Mouse (Mus musculus): Measurements from ENCODE around the gene Ripk4. TPM values are rescaled to one million over a fixed set of nuclear protein-coding genes. Genes with fewer than 3 reads are reported as not detected.

Gene Ripk4
- polyA plus RNA-seq, 1 experiment from 2014 or later = 20.2 TPM

DNA sequence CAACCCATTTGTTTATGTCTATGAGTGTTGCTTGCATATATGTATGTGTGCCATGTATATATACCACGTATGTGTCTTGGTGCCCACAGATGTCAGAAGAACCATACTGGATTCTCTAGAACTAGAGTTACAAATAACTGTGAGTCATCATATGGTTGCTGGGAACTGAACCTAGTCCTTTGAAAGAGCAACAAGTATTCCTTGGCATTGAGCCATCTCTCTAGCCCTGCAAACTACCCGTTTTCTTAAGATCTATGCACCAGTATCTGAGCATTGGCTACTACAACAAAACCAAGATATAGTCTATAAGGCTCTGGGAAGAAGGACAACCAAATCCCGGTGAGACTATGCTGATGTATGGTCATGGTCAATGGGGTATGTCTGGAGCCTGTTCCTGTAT is 33.6 kb upstream of the Ripk4 start:
- Histone ChIP-seq H3K4me3 (ENCODE audit: low read depth, low read length) (no peak overlapping the region), H3K9ac (replicated peaks; ENCODE audit: low read depth) (no peak overlapping the region), H3K4me1 (ENCODE audit: insufficient read depth, low read depth, low read length) (no peaks in the 10 kb centered on the region), H3K27me3 (replicated peaks; ENCODE audit: insufficient read depth, low read length) (no peaks in the 10 kb centered on the region), H3K9me3 (ENCODE audit: low read length) (no peaks in the 10 kb centered on the region), H3K27ac (ENCODE audit: low read length) (no peak overlapping the region), H3K36me3 (ENCODE audit: insufficient read depth, low read length) (peaks cover 40% of the 10 kb centered on the region), H3K4me2 (replicated peaks; ENCODE audit: low read depth, low read length) (no peak overlapping the region)
- ATAC-seq = no peak
- TF ChIP-seq CTCF (IDR thresholded peaks at IDR 0.05) (no peak), EP300 (IDR thresholded peaks at IDR 0.05) (no peak)
- WGBS = 68% methylated on average over 3 of the region's 3 CpGs
- DNase-seq (ENCODE audit: low spot score) = no peak

DNA sequence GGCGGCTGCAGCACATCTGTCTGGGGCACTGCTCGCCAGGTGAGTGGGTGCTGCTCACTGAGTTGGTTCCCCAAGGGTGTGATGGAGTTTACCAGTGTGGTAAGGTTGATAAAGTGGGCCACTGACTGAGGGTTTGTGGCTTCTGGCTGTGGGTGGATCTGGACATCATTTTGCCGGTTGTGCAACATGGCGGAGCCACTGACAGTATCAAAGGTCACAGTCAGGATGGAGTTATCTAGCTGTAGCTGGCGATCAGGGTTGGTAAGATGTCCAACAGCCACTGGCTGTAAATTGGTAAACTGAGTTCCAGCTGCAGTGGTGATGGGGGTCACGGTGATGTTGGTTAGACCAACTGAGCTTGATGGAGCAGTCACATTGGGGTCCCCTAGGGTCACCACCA is 30.7 kb upstream of the Ripk4 start:
- H3K4me2 ChIP-seq (replicated peaks; ENCODE audit: low read depth, low read length) = no peak overlapping the region
- H3K27ac ChIP-seq (ENCODE audit: low read length) = no peak overlapping the region
- TF ChIP-seq EP300 (IDR thresholded peaks at IDR 0.05) (no peak), CTCF (IDR thresholded peaks at IDR 0.05) (no peak)
- peaks cover 31% of the 10 kb centered on the region for H3K36me3 ChIP-seq (ENCODE audit: insufficient read depth, low read length)
- WGBS = 94% methylated on average over 6 of the region's 6 CpGs
- H3K4me1 ChIP-seq (ENCODE audit: insufficient read depth, low read depth, low read length) = no peaks in the 10 kb centered on the region
- no peak for DNase-seq (ENCODE audit: low spot score)
- H3K4me3 ChIP-seq (ENCODE audit: low read depth, low read length) = no peak overlapping the region
- no peak overlapping the region for H3K9ac ChIP-seq (replicated peaks; ENCODE audit: low read depth)
- H3K27me3 ChIP-seq (replicated peaks; ENCODE audit: insufficient read depth, low read length) = no peaks in the 10 kb centered on the region
- ATAC-seq = no peak
- no peaks in the 10 kb centered on the region for H3K9me3 ChIP-seq (ENCODE audit: low read length)

DNA sequence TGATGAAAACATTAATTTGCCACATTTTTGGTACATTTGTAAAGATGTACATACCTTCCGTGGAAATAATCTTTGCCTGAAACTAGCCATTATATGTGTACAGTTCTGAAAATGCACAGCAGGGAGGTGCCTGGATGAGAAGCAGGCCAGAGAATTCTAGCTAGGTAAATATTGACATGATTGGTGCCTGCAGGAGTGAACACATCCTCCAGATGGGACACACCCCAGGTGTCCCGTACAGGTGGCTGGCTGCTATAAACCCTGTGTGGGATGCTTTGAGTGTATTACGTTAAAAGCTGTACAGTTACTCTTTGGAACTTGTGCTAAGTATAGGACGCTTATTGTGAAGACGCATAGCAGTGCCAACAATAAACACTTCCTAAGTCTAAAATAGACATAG is 19.5 kb upstream of the Ripk4 start:
- WGBS = 67% methylated on average over 5 of the region's 5 CpGs
- H3K27me3 ChIP-seq (replicated peaks; ENCODE audit: insufficient read depth, low read length) = no peaks in the 10 kb centered on the region
- no peak for DNase-seq (ENCODE audit: low spot score)
- no peak for ATAC-seq
- no peaks in the 10 kb centered on the region for H3K9me3 ChIP-seq (ENCODE audit: low read length)
- no peak overlapping the region for H3K4me3 ChIP-seq (ENCODE audit: low read depth, low read length)
- H3K9ac ChIP-seq (replicated peaks; ENCODE audit: low read depth) = no peak overlapping the region
- no peak overlapping the region for H3K27ac ChIP-seq (ENCODE audit: low read length)
- no peaks in the 10 kb centered on the region for H3K36me3 ChIP-seq (ENCODE audit: insufficient read depth, low read length)
- no peak overlapping the region for H3K4me2 ChIP-seq (replicated peaks; ENCODE audit: low read depth, low read length)
- TF ChIP-seq EP300 (IDR thresholded peaks at IDR 0.05) = no peak
- TF ChIP-seq CTCF (IDR thresholded peaks at IDR 0.05) = no peak
- H3K4me1 ChIP-seq (ENCODE audit: insufficient read depth, low read depth, low read length) = no peaks in the 10 kb centered on the region

DNA sequence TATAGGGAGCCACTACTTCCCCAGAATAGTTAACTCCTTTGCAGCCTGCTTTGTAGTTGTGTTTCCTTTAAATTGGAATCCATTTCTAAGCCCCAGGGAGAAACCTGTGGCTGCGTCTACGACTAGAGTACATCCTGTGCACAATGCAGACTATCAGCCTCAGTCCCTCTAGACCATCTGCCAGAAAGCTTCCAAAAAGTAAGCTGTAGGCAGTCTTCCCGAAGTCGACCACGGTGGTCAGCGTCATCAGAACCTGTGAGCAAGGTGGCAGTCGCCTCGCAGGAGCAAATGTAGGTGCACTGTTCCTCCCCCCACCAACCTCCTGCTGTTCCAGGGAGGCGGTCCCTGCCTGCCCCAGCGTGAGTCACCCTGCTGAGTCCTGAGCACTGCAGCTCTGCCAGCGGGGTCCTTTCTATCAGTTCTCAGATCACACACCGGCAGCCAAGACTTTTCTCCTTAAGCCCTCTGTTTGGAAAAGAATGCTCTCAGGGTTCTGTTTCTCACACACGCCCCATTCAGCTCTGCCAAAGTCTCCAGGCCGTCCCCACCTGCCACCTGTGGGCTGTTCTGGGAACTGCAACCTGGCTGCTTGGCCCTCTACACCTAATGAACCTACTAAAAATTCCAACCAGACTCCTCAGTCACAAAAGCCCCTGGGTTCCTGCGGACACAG is 14.9 kb upstream of the Ripk4 start:
- WGBS = 20% methylated on average over 15 of the region's 15 CpGs
- H3K27me3 ChIP-seq (replicated peaks; ENCODE audit: insufficient read depth, low read length) = no peaks in the 10 kb centered on the region
- no peak overlapping the region for H3K27ac ChIP-seq (ENCODE audit: low read length)
- DNase-seq (ENCODE audit: low spot score) (peak; percentile 93), ATAC-seq (peak; percentile 99)
- no peaks in the 10 kb centered on the region for H3K36me3 ChIP-seq (ENCODE audit: insufficient read depth, low read length)
- no peak overlapping the region for H3K9ac ChIP-seq (replicated peaks; ENCODE audit: low read depth)
- TF ChIP-seq EP300 (IDR thresholded peaks at IDR 0.05) (no peak), CTCF (IDR thresholded peaks at IDR 0.05) (peak; percentile 89)
- H3K4me2 ChIP-seq (replicated peaks; ENCODE audit: low read depth, low read length) = peak overlapping the region; percentile 18; the same call in 1 of the 2 replicates
- H3K9me3 ChIP-seq (ENCODE audit: low read length) = no peaks in the 10 kb centered on the region
- H3K4me1 ChIP-seq (ENCODE audit: insufficient read depth, low read depth, low read length) = no peaks in the 10 kb centered on the region
- H3K4me3 ChIP-seq (ENCODE audit: low read depth, low read length) = no peak overlapping the region

DNA sequence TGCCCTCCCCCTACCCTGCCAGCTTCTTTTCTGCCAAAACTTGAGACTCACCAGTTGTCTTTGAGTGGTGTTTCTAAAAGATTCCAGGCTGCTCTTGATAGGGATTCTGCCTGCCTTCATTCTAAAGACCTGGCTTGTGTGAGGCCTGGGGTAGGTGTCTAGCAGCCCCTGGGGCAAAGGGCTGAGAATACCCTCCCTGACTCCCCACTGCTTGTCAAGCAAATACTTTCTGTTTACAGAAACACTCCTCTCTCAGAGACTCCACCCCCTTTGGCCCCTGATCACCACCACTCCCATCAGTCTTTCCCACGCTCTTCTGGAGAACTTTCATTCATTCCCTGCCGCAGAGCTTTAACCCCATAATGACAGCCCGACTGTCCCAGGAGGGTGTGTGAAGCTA is 2.9 kb upstream of the Ripk4 start:
- no peak overlapping the region for H3K4me3 ChIP-seq (ENCODE audit: low read depth, low read length)
- no peak for TF ChIP-seq CTCF (IDR thresholded peaks at IDR 0.05)
- TF ChIP-seq EP300 (IDR thresholded peaks at IDR 0.05) = no peak
- H3K9ac ChIP-seq (replicated peaks; ENCODE audit: low read depth) = no peak overlapping the region
- ATAC-seq = no peak; the same call in 1 of the 2 replicates
- H3K4me1 ChIP-seq (ENCODE audit: insufficient read depth, low read depth, low read length) = peaks cover 8% of the 10 kb centered on the region; the same call in 1 of the 2 replicates
- peaks cover 33% of the 10 kb centered on the region for H3K27me3 ChIP-seq (replicated peaks; ENCODE audit: insufficient read depth, low read length)
- WGBS = 9% methylated on average over 3 of the region's 3 CpGs
- H3K27ac ChIP-seq (ENCODE audit: low read length) = no peak overlapping the region
- H3K9me3 ChIP-seq (ENCODE audit: low read length) = no peaks in the 10 kb centered on the region
- no peak overlapping the region for H3K4me2 ChIP-seq (replicated peaks; ENCODE audit: low read depth, low read length)
- no peaks in the 10 kb centered on the region for H3K36me3 ChIP-seq (ENCODE audit: insufficient read depth, low read length)
- peak; percentile 74 for DNase-seq (ENCODE audit: low spot score)

DNA sequence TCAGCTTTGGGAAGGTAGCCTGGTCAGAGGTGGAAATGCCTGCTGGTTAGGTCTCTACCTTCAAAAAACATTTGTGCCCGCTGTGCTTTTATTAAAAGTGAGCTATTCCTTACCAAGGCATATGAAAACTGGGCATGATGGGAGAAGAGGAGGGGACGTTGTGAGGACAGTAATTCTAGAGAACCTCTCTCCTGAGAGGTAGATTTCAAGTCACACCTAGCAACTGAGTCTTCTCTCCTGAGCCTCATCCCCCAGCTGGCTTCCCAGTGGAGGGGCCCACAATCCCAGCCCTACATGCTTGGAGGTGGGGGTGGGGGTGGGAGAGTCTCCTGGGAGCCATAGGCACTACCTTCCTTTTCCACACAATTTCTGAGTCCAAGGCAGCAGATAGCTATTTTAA is 1.0 kb upstream of the Ripk4 start:
- TF ChIP-seq CTCF (IDR thresholded peaks at IDR 0.05) (no peak), EP300 (IDR thresholded peaks at IDR 0.05) (no peak)
- 53% methylated on average over 2 of the region's 2 CpGs for WGBS
- H3K4me1 ChIP-seq (ENCODE audit: insufficient read depth, low read depth, low read length) = peaks cover 8% of the 10 kb centered on the region; the same call in 1 of the 2 replicates
- H3K9ac ChIP-seq (replicated peaks; ENCODE audit: low read depth) = no peak overlapping the region
- no peak overlapping the region for H3K27ac ChIP-seq (ENCODE audit: low read length)
- no peak overlapping the region for H3K4me3 ChIP-seq (ENCODE audit: low read depth, low read length)
- DNase-seq (ENCODE audit: low spot score) (no peak), ATAC-seq (no peak)
- H3K9me3 ChIP-seq (ENCODE audit: low read length) = no peaks in the 10 kb centered on the region
- no peak overlapping the region for H3K4me2 ChIP-seq (replicated peaks; ENCODE audit: low read depth, low read length)
- H3K27me3 ChIP-seq (replicated peaks; ENCODE audit: insufficient read depth, low read length) = peaks cover 35% of the 10 kb centered on the region
- no peaks in the 10 kb centered on the region for H3K36me3 ChIP-seq (ENCODE audit: insufficient read depth, low read length)

Measured in lung, postnatal 0 days (tissue).